Mouse (Mus musculus): ENCODE data around the gene Chl1.

GRCm38 (mm10) chr6:103673111-103673510 is 162.7 kb downstream of the Chl1 start:
- no peak for TF ChIP-seq CTCF (conservative IDR thresholded peaks at IDR 0.05 in 1 of 2, IDR thresholded peaks at IDR 0.05 in 1 of 2; ENCODE audit: low read depth in 2 of 2, low read length in 2 of 2)
- TF ChIP-seq MAFK (IDR thresholded peaks at IDR 0.05; ENCODE audit: insufficient replicate concordance, low read length): no peak

Measured in CH12.LX (cell line).